Mouse (Mus musculus): ENCODE results near the gene Pdcl3. TPM values are rescaled to one million over a fixed set of nuclear protein-coding genes. Genes with fewer than 3 reads are reported as not detected.
"Not testable (repeated sequence)": the region's sequence is repeated elsewhere in the genome, so short reads cannot be mapped to it uniquely, and the experiment has no call there.

The Pdcl3 gene
- polyA plus RNA-seq, 1 experiment from 2014 or later: 149 TPM

DNA sequence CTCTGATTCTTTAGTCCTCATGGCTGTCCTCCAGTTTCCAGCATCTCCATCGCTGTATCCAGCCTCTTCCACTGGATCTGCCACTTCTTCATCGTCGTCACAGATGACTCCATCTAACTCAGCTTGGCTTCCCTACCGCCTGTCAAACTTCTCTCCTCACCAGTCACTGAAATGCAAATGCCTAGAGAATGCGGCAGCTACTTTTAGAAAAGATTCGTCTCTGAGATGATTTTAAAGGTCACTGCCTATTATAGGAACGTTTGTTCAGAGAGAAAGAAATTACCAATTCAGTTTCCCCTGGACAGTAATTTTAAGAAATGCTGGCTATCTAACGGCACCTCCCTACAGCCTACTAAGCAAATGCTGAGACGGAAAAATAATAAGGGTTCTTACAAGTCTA lies 50.4 kb downstream of the Pdcl3 start:
- no peak overlapping the region for H3K4me2 ChIP-seq (ENCODE audit: low read depth, low read length)
- WGBS: 83% methylated on average over 9 of the region's 9 CpGs
- H3K9ac ChIP-seq (ENCODE audit: low read depth, low read length): no peak overlapping the region
- H3K4me3 ChIP-seq (ENCODE audit: low read depth, low read length): no peak overlapping the region
- ATAC-seq (ENCODE audit: low read depth) (no peak), DNase-seq (ENCODE audit: low spot score) (no peak)
- no peak overlapping the region for H3K27ac ChIP-seq (replicated peaks; ENCODE audit: low read depth, low read length)
- H3K4me1 ChIP-seq (ENCODE audit: control insufficient read depth, insufficient read depth, low read length): no peaks in the 10 kb centered on the region
- no peaks in the 10 kb centered on the region for H3K27me3 ChIP-seq (replicated peaks; ENCODE audit: control insufficient read depth, insufficient read depth, low read length)
- H3K36me3 ChIP-seq (ENCODE audit: control insufficient read depth, insufficient read depth, low read length): no peaks in the 10 kb centered on the region
- no peaks in the 10 kb centered on the region for H3K9me3 ChIP-seq (ENCODE audit: control insufficient read depth, low read length)

GRCm38 (mm10) chr1:39042188-39042587 lies 56.8 kb downstream of the Pdcl3 start:
- DNase-seq (ENCODE audit: low spot score): no peak
- Histone ChIP-seq H3K27ac (replicated peaks; ENCODE audit: low read depth, low read length) (no peak overlapping the region), H3K9ac (ENCODE audit: low read depth, low read length) (no peak overlapping the region), H3K27me3 (replicated peaks; ENCODE audit: control insufficient read depth, insufficient read depth, low read length) (no peaks in the 10 kb centered on the region), H3K4me2 (ENCODE audit: low read depth, low read length) (no peak overlapping the region), H3K36me3 (ENCODE audit: control insufficient read depth, insufficient read depth, low read length) (no peaks in the 10 kb centered on the region), H3K9me3 (ENCODE audit: control insufficient read depth, low read length) (no peaks in the 10 kb centered on the region), H3K4me3 (ENCODE audit: low read depth, low read length) (no peak overlapping the region), H3K4me1 (ENCODE audit: control insufficient read depth, insufficient read depth, low read length) (no peaks in the 10 kb centered on the region)
- no peak for ATAC-seq (ENCODE audit: low read depth)
- 79% methylated on average over 2 of the region's 2 CpGs for WGBS

DNA sequence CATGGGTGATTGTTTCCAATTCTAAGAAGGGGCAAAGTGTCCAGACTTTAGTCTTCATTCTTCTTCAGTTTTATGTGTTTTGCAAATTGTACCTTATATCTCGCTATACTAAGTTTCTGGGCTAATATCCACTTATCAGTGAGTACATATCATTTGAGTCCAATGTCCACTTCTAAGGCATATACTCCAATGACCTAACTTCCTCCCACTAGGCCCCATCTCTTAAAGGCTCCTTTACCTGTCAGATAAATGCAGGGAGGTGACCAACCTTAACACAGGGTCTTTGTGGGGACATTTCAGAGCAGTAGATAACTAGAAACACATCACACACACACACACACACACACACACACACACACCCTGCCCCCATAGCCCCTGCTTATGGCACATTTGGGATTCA lies 59.0 kb downstream of the Pdcl3 start:
- not testable (repeated sequence) for H3K9ac ChIP-seq (ENCODE audit: low read depth, low read length); H3K4me3 ChIP-seq (ENCODE audit: low read depth, low read length); H3K4me1 ChIP-seq (ENCODE audit: control insufficient read depth, insufficient read depth, low read length); H3K36me3 ChIP-seq (ENCODE audit: control insufficient read depth, insufficient read depth, low read length); H3K4me2 ChIP-seq (ENCODE audit: low read depth, low read length); H3K27ac ChIP-seq (replicated peaks; ENCODE audit: low read depth, low read length); ATAC-seq (ENCODE audit: low read depth); DNase-seq (ENCODE audit: low spot score); H3K27me3 ChIP-seq (replicated peaks; ENCODE audit: control insufficient read depth, insufficient read depth, low read length); H3K9me3 ChIP-seq (ENCODE audit: control insufficient read depth, low read length)
- 89% methylated on average over 1 of the region's 1 CpGs for WGBS

- DNase-seq (ENCODE audit: low spot score): no peak
- no peak overlapping the region for H3K4me2 ChIP-seq (ENCODE audit: low read depth, low read length)
- no peak for ATAC-seq (ENCODE audit: low read depth)
- H3K27me3 ChIP-seq (replicated peaks; ENCODE audit: control insufficient read depth, insufficient read depth, low read length): no peaks in the 10 kb centered on the region
- H3K4me3 ChIP-seq (ENCODE audit: low read depth, low read length): no peak overlapping the region
- no peaks in the 10 kb centered on the region for H3K4me1 ChIP-seq (ENCODE audit: control insufficient read depth, insufficient read depth, low read length)
- H3K9me3 ChIP-seq (ENCODE audit: control insufficient read depth, low read length): peaks cover 15% of the 10 kb centered on the region
- H3K36me3 ChIP-seq (ENCODE audit: control insufficient read depth, insufficient read depth, low read length): no peaks in the 10 kb centered on the region
- no peak overlapping the region for H3K27ac ChIP-seq (replicated peaks; ENCODE audit: low read depth, low read length)
- no peak overlapping the region for H3K9ac ChIP-seq (ENCODE audit: low read depth, low read length)
- WGBS: 19% methylated on average over 7 of the region's 7 CpGs
Observed at GRCm38 (mm10) chr1:39046689-39047088, 61.3 kb downstream of the Pdcl3 start.

Other genes starting within 250 kb of the Pdcl3 start
- 3.0 and 3.1 TPM in 2 replicates for gene Lonrf2, start 148.9 kb upstream of the Pdcl3 start, polyA plus RNA-seq (2014; fragmentation: Nextera tagmentation; extraction: Ambion mirVana)
- gene Chst10, start 87.4 kb upstream of the Pdcl3 start, polyA plus RNA-seq (2014; fragmentation: Nextera tagmentation; extraction: Ambion mirVana): 8.1 and 8.4 TPM in 2 replicates
- gene Nms, start 46.5 kb upstream of the Pdcl3 start, polyA plus RNA-seq (2014; fragmentation: Nextera tagmentation; extraction: Ambion mirVana): not detected in 2 replicates
- gene Npas2, start 208.1 kb downstream of the Pdcl3 start, polyA plus RNA-seq (2014; fragmentation: Nextera tagmentation; extraction: Ambion mirVana): 1.7 and 2.7 TPM in 2 replicates

Data from embryonic facial prominence, embryonic 14.5 days (tissue).